Mouse (Mus musculus) hematopoietic stem cell, adult 5-6 weeks (primary cell): Measurements from ENCODE around the gene Aurkc. TPM values are rescaled to one million over a fixed set of nuclear protein-coding genes. Genes with fewer than 3 reads are reported as not detected.
"Not testable (repeated sequence)": the region's sequence is repeated elsewhere in the genome, so short reads cannot be mapped to it uniquely, and the experiment has no call there.

Experiments used
- ATAC-seq, 2 experiments: fragments of 125-278 bp in 1 of 2; replicated peaks in 1 of 2; 2 replicates each; pipeline ENCODE4 v1.8.0; 2016 to 2017; ENCODE audit warnings: inconsistent platforms in 2 of 2, mild to moderate bottlenecking in 2 of 2, moderate number of reproducible peaks in 2 of 2, low read depth in 1 of 2, moderate TSS enrichment in 1 of 2; ENCODE audit not compliant: low FRiP score in 2 of 2, poor library complexity in 2 of 2, severe bottlenecking in 2 of 2, insufficient read depth in 1 of 2, low TSS enrichment in 1 of 2
- total RNA-seq: library from RNA; stranded (forward); fragments of 172-1452, 232-1000 nt; gene quantifications from 2 replicates; pipeline ENCODE4 v1.2.3, GENCODE M21; 2017

Aurkc gene
- total RNA-seq, result not detected in 2 replicates

DNA sequence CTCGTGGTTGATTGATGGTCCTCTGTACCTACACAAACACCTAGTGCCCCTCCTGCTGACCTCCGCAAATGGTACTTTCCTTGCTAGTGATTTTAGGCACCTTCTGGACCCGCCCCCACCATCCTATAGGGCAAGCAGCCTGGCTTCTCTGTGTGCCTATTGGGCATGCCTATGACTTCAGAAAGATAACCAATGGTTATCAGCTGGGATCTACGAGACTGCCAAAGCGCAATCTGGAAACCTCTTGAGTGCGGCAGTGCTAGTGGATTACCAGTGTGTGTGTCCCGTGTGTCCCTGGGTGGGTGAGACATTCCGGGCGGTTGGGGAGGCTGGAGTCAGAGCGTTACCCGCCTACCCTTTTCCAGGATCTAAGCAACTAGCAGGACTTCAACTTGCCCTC, at the start of gene Aurkc:
Aurkc (plus strand) TSS at position 50 of the 400 bp plus-strand sequence.
- ATAC-seq, result not testable (repeated sequence)

DNA sequence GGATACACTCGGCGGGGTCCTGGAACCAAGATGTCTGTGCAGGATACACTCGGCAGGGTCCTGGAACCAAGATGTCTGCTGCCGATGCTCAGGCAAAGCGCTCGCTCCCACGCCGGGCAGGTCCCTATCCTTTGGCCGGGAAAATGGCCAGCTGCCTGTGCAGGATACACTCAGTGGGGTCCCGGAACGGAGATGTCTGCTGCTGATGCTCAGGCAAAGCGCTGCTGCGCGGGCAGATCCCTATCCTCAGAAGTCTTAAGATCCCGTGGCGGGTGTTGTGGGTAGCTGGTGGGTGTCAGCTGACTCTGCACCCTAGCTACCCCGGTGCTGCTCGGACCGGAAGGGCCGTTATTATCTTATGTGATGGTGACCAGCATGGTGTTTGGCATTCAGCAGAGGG, 47.0 kb upstream of the Aurkc start:
- ATAC-seq, result not testable (repeated sequence)

DNA sequence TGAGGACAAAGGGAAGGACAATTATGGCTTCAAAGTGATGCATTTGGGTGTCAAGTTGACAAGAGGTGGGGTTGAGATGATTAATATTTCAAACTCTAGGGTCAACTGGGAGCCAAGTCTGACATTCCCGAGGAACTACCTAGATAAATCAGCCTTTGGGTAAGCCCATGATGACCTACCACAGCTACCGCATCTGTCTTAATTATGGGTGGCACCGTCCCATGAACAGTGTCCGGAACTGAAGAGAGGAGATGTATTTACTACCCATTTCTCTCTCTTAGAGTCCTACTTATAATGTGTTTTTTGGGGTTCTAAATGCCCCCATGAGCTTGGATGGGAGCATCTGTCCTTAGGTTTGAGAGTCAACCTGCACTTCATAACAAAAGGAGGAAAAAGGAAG, 38.5 kb upstream of the Aurkc start:
- ATAC-seq, result no peak

DNA sequence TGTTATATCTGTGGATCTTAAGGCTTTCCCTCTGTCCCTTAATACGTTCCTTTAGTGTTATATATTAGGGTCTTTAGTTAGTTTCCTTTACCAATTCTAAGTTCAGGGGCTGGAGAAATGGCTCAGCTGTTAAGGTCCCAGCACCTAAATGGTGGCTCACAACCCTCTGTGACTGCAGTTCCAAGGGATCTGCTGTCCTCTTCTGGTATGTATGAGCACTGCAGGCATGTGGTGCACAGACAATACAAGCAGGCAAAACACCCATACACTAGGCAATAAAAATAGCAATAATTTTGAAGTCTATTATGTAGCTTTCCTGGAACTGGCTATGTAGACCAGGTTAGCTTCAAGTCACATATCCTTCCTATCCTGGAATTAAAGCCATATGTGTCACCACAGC, 36.5 kb upstream of the Aurkc start:
- ATAC-seq, result no peak

DNA sequence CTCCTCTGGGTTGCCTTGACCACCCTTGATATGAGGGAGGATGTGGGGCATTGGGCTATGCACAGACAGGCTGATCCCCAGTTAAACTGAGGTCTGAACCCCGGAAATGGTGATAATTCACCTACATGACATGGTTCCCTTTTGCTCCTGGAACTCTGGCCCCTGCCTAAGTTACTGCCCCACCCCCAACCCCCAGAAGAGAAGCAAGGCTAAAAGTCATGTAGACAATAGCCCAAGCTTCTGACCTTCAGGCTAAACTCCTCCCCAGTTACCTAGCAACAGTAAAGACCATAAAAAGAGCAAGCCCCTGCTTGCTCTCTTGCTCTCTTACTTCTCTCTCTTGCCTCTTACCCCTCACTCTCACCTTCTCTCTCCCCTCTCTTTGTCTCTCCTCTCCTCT, 21.5 kb upstream of the Aurkc start:
- no peak for ATAC-seq

DNA sequence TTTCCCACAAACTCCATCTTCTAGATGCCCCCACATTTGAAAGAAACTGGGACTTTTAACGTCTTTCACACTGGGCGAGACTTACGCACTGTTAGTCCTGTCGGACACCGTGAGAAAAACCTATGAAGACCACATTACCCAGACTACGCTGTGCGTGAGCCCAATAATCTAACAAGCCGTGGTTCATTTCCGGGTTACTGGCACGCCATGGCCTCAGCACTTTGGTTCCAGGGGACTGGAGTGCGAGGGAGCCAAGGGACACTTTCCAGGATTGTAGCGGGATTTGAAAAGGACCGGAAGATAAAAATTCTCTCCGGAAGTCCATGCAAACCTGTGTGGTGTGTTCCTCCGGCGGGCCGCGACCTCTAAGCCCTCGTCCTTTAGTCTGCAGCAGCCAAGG, 18.2 kb upstream of the Aurkc start:
- ATAC-seq, result no peak

DNA sequence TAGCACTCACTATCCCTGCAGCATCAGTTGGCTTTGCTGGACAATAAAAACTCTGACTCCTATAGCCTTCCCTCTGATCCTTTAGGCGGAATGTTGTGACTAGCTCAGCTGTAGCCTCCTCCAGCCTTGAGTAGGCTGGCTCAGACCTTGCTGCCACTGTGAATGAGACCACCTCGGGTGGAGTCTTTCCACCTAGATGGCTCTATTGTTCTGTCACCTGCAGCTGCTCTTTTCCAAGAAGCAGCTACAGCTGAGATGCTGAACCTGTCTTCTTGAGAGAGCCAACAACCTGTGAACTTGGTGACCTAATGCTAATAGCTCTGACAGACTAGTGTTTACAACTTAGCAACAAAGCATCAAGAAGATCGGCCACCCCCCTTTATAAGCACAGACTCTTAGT, 3.8 kb downstream of the Aurkc start:
- ATAC-seq, result not testable (repeated sequence)

DNA sequence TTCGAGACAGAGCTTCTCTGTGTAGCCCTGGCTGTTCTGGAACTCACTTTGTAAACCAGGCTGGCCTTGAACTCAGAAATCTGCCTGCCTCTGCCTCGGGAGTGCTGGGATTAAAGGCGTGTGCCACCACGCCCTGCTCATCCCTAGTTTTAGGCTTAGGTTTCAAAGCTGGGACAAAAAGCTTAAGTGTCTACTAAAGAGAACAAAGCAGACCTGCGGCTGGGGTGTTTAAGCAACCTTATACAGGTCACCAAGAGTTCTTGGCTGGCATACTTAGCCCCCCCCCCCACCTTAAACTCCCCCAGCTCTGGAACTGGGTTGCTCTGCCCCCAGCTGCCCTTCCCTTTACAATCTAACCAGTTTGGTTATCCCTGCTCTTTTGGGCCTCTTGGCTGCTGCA, 10.3 kb downstream of the Aurkc start:
- not testable (repeated sequence) for ATAC-seq

DNA sequence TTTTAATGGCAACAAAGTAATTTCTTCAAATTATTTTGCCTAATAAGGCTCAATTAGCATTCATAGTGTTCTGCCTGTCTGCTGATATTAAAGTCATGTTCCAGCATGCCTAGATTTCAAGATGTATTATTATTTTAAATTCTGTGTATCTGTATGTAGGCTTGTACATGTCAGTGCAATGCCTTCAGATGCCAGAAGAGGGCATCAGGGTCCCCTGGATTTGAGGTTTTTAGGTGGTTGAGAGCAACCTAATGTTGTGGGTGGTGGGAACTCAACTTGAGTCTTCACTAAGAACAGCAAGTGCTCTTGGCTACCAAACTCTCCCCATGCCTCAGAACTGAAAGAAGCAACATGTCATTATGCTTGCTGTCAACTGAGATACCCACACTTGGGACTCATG, 32.3 kb downstream of the Aurkc start:
- ATAC-seq, result no peak

DNA sequence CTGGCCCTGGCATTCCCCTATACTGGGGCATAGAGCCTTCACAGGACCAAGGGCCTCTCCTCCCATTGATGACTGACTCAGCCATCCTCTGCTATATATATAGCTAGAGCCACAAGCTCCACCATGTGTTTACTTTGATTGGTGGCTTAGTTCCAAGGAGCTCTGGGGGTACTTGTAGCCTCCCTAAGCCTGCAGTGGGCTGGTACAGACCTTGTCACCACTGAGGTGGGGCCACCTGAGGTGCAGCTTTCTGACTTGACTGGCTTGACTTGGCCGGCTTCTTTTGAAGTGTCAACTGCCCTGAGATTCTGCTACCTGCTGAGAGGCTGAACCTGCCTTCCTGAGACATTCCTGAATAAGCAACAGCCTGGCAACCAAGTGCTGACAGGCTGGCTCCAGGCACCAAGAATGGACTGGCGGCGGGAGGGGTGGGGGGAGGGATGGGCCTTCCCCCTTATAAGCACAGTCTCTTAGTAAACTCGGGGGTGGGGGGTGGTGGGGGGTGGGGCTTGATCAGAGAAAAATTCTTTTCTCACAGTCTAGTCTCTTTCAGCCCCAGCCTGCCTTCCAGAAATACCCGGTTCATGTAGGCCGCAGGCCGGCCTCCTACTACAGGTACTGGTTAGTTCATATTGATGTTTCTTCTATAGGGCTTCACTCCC, 54.7 kb downstream of the Aurkc start:
- ATAC-seq, result not testable (repeated sequence)

Other genes with a start within 250 kb of the Aurkc start
- gene Zfp954, start 126.2 kb downstream of the Aurkc start, total RNA-seq, result 10.4 and 23.2 TPM in 2 replicates
- gene Zfp773, start 141.5 kb downstream of the Aurkc start, total RNA-seq, result 5.4 and 7.6 TPM in 2 replicates
- 2.5 and 5.8 TPM in 2 replicates for gene Zfp418, start 176.0 kb downstream of the Aurkc start, total RNA-seq
- 3.6 and 4.1 TPM in 2 replicates for gene Zfp772, start 214.7 kb downstream of the Aurkc start, total RNA-seq